Mouse (Mus musculus) E14TG2a.4 (cell line): Measurements from ENCODE around the gene Kpna7.

Source experiments
- CTCF ChIP-seq: conservative IDR thresholded peaks from 2 replicates; pipeline ENCODE4 v1.5.1; 2014; ENCODE audit warnings: low read length
- NANOG ChIP-seq: IDR thresholded peaks from 2 replicates; pipeline ENCODE4 v1.6.1; 2014; ENCODE audit warnings: borderline replicate concordance, low read length, mixed read lengths

GRCm38 (mm10) chr5:145100960-145101359, 17.1 kb upstream of the Kpna7 start:
- TF ChIP-seq CTCF (no peak), NANOG (no peak)
